Mouse (Mus musculus) urinary bladder, postnatal 14 days (tissue): ENCODE measurements at regions not wholly inside any gene's neighbourhood (a gene's known extent, or its start where the extent isn't known, plus 50 kb on each side); places are given as distances from the start of the nearest gene placed in this dataset.

Source experiments
- DNase-seq: peaks from one replicate; pipeline ENCODE4 v3.0.0; 2021; ENCODE audit warnings: low spot score

GRCm38 (mm10) chrX:107577501-107577900, 90.3 kb upstream of the Tbx22 start:
- peak; percentile 2 for DNase-seq
